Mouse (Mus musculus) kidney, adult 18-20 months (tissue): ENCODE measurements around the gene Fmo1.

Experiments
- DNase-seq: peaks from one replicate; pipeline ENCODE4 v3.0.0; 2021

The Fmo1 gene

DNA sequence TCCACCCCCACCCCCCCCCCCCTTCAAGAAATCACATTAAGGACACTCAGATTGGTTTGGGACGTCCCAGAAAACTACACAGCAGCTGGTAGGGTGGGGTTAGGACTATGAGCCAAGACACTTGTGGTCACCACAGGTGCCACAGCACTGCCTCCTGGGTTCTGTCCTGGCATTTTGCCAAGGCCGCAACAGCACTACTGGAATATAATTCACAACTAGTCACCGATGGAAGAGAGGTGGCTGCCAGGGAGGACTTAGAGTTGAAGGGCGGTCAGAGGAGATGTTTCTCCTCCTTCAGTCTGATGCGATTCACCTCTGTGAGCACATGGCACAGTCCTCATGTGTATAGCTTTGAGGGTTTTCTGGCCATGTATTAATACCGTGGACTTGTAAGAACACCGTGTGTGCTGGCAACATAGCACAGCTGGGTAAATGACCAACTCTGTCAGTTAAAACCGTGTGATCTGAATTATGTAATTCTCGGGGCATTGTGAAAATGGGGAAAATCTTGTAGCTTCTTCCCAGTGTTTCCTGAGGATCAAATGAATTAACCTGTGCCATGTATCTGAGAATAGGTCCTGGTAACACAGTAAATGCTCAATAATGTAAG is 6.3 kb downstream of the Fmo1 start:
- DNase-seq = peak; percentile 54

DNA sequence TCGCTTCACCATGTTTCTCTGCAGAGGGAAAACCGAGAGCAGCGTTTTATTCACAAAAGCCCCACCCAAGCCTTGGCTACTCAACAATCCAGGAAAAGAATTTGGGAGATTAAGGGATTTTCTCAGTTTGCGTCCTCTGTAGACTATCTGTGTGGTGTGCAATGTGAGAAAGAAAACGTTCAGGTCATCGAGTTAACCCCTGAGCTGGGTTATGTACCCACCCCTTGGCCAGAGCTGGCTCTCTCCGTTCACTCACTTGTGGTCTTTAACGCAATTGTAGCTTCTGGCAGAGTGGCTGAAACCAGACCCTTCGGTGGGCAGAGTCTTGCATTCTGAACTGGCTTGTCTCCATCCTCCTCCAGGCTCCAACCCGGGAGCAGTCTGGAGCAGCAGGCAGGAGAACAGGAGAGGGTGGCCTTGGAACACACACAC is 6.8 kb downstream of the Fmo1 start:
- DNase-seq = peak; percentile 50

DNA sequence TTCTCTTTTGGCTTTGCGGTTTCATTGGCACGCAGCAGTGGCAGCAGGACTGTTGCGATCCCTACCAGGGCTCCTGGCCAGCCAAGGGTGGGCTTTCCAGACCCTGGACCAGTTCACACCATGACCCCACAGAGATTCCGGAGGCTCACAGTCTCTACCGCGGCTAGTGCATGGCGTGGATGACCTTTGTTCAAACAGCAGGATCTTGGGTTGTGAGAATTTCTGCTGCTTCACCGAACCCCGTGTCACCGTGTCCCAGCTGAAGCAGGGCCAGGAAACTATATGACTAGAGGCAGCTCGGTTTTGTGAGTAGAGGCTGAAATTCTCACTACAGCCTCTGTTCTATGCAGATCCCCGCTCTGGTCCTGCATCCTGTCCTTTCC is 7.7 kb downstream of the Fmo1 start:
- peak; percentile 61 for DNase-seq

DNA sequence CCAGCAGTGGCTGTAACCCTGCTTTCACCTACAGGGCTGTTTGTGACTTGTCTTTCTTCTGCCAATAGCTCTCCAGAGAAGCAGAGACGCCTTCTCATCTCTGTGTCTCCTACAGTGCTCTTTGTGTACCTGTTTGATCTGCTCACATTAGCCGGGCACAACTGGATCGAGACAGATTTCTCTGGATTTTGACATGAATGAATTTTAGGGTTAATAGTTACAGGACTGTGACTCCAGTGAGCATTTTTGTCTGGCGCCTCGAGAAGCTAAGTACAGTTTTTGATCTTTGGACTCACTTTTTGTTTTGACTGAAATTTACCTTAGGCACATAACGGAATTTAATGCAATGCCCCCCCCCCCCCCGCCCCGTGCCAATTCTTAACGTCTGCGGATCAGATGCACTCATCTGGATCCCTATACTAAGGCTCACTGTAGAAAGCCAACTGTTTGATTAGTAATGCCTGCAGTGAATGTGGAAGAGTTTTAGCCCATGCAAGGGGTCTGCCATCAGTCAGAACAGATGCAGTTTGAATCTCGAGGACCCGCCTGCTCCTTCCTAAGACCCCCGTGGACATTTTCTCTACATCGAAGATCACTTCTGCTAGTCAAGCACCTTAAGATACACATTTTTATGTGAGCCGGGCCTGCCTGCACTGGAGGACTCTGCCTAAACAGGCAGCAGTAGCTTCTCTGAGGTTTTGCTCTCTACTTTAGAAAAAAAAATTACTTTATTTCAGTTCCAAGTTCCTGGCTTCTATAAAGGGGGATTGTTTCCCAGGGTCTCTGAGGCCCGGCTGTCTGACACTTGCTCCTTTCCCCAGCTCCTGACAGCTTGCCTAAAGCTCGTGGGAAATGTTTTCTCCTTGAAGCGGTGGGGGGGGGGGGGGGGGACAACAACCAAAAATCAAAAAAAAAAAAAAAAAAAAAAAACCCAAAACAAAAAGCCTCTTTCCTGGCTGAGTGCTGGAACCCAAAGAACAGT is 8.4 kb downstream of the Fmo1 start:
- DNase-seq = peak; percentile 61

DNA sequence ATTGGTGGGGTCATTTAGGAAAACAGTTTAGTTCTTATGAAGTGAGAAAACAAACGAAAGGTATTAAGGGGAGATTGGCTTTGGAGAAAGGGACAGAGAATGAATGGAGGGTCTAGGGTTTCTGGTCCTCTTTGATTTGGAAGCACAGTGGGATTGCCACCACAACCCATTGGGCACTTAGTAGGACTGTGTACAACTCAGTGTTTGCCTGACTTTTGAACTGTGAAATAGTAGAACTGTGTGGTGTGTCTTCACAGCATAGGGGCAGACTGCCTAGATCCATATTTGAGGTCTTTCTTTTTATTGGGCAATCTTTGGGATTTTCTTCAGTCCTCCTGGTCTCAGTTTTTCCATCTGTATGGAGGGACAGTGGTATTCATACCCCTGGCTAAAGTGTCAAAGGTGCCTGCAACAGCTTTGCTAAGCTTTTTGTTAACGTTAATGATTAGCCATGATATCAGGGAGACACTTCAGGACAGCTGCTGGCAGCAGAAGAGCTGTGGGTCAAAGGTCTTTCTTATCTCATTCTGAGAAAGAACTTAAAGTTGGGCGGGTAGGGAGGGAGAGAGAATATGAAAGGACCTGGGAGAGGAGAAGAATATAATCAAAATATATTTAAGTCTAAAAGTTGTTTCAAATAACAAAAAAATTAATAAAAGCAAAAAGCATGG is 12.5 kb downstream of the Fmo1 start:
- DNase-seq = no peak

DNA sequence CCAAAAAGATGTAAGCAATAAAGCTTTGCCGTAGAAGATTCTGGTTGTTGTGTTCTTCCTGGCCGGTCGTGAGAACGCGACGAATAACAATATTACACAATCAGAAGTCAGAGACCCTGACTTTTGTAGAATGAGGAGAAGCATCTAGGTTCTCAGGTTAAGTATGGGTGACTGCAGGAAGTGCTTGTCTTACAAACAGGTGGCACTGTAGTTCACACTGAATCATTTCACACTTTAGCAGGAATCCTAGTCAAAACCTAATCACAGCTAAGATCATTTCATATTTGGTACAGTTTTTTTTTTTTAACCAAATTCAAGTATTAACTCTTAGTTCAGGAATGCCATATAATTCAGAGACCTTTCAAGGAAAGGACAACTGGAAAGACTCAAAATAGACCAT is 18.9 kb downstream of the Fmo1 start:
- no peak for DNase-seq

DNA sequence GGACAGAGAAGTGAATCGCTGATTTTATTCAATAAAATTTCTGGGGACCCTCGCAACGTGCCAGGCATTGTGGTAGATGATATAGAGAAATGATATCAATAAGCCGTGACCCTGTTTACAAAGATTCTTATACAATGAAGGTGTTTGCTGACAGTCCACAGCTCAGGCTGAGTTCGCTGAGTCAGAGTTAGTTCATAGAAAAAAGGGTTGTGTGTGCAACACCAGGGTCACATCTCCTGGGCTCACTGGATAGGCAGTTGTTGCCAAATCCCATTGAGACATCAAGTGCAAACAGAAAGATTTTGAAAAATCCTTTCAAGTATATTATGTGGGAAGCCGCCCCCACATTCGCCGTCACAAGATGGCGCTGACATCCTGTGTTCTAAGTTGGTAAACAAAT is 26.2 kb downstream of the Fmo1 start:
- peak; percentile 2 for DNase-seq

DNA sequence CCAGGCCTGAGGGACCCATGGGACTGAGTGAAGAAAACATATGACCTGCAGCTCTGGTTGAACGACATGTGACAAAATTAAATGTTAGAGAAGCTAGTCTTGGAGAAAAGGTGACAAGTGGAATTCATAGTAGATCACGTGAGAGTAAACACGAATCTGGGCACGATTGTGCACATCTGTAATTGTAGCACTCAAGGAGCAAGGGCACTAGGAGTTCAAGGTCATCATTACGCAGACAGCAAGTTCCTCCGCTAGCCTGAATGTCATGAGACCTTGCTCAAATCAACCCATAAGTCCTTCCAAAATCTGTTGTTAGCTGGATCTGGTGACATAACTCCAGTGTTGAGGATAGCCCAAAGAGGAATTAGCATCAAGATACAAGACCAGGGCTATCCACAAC is 27.4 kb downstream of the Fmo1 start:
- peak; percentile 1 for DNase-seq

DNA sequence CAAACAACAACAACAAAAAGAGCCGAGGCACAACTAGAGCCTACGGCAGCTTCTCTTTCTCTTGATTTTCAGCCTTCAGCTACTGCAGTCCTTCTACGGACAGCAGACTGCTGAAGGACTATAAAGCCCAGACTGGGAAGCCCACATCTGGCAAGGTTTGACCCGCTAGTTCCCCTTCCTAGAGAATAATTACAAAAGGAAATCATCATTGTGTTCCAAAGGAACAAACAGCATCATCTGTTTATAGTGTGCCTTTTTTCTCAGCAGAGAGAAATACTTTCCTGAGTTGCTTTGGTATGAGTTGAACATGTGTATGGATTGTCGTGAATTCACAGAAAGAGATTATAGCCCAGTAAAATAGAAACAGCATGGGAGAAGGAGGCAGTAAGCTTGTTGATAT is 32.1 kb downstream of the Fmo1 start:
- DNase-seq = no peak

DNA sequence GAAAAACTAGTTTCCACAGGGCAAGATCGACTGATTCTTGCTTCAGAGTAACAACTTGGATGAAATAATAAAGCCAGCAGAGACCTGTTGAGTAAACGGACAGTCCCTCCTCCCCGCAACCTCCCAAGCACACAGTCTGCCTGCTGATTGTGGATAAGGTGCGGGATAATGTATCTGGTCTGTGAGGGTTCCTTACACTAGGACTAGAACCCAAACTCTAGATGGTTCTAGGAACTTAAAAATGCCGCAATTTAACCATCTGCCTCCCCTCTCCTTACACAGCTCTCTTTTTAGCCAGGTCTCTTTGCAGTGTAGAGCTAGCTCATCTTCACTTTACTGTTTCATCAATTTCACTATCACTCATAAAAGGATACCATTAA is 33.8 kb downstream of the Fmo1 start:
- no peak for DNase-seq

DNA sequence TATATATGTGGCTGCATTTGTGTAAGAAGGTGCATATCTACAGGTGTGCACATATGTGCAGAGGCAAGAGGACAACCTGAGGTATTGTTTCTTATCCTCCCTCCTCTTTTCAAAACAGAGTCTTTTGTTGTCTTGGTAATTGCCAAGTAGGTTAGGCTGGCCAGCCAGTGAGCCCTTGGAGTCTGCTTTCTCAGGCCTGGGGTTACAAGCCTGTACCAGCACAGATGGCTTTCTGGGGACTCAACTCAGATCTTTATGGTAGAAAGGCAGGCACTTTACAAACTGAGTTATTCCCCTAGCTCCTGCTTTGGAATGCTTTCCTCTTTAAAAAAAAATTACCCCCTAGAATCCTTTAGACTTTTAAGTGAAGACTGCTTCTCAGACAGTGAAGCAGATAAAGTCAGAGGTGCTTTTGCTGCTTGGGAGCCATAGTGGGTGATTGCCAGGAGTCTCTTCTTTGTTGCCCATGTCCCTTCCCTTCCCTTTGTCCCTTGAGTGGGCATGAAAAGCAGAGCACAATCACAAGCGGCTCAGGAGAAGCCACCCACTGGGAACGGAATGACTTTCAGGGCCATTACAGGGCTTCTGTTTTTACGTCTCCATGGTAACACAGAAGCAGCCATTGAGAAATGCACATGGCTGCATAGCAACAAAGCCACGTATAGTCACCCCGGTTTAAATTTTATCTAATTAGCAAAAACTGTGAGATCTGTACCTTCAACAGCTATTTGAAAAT is 34.4 kb downstream of the Fmo1 start:
- no peak for DNase-seq

DNA sequence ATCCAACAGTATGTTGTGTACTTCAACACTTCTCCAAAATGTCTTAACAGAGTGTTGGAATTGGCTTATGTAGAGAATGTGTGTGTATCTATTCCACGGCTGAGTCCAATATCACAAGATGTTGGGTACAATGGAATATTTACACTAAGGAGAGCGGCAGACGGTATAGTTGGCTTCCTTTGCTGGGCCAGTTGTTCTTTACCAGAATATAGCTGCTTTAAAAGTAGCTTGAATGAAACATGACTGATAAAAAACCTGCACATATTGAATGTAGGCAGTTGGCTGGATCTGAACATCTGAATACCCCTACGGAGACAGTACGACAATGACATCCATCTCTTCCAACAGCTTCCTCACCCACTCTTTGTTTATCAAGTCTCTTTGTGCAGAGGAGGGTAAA is 47.1 kb downstream of the Fmo1 start:
- no peak for DNase-seq

DNA sequence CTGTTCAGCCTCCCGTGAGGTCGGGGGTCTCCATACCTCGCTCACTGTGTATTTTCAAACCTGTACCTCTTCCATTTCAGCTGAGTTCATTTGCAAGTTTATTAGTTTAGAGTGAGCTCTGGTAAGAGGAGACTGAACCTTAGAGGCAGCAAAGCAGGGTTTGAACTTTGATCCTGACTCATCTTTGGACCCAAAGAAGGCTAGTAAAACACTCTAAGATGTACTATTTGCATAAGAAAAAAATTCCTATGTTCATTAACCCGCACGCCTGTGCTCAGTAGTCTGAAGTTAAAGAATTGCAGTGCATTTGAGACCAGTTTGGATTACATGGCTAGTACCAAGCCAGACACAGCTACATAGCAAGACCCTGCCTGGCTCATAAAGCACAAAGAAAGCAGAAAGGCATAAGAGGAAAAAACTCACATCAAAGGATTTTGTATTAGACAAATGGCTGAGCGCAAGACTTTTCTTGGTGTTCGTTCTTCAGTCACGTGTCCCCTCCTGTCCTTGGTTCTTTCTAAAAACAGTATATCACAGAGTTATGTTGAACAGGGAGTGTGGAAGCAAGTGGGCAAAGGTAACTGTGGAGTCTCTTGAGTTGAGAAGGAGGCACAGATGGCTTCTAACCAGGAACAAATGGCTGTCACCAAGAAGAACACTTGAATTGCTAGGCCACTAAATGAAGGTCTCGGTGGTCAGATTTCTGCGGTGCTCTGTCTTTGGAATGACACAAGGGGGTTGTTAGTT is 50.9 kb downstream of the Fmo1 start:
- DNase-seq = peak; percentile 35

DNA sequence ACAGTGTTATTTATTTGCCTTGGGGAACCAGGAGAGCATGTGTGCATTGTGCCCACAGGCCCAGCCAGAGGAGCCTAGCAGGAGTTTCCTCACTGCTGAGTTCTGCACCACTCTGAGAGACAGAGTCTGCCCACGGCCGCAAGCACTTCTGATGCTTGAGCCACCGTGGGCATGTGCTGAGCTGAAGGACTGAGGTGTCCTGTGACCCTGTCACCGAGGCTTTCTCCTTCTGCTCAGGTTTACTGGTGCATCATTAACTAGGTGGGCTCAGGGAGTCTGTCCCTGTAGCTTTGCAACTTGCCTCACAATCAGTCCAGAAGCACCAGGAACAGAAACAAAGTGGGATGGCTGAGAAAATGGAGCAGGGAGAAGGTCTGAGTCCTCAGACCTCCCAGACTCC is 51.5 kb downstream of the Fmo1 start:
- DNase-seq = no peak

DNA sequence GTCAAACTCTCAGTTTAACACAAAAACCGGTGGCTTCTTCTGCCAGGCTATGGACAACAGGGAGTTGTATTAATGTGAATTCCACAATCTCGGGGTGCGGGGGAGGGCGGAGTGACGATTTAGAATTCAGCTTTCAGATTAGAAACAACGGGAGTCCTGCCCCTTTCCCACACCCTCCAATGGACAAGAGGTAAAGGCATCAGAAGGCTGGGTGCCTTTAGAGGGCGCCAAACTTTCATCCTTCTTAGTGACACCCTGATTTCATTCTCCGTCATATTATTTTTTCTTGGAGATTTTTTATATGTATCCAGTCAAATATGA is 52.6 kb downstream of the Fmo1 start, which contains the start of gene Fmo4:
Gene Fmo4 (minus strand): TSS at position 137 of the 321 bp plus-strand sequence.
- peak; percentile 75 for DNase-seq

DNA sequence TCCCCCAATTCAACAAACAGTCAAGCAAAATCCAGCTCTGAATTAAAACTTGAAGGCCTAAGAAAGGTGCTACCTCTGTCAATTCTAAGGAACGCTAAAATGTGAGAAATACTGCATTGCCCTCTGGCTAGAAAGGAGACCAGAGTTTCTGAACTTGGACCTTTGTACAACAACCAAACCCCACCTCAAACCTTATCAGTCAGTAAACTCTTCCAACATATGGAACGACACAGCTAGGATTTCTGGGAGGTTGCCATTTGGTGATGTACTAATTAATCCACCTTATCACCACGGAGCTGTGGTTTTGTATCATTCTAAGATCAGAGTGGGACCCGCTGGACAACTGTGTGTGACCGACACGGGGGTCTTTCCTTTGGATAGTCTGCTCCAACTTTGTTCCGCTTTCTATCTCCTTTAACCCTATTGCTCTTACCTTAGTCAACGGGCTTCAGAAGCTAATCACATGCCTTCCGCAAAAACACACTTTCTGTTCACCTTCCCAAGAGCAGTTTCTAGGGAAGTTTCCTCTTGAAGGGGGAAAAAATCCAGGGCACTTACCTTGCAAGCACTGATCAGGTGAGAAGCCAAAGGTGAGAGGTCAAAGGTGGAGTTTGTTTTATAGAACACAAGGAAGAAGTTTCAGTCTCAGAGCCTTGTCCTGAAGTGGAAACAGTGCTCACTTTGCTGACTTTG is 53.1 kb downstream of the Fmo1 start:
- DNase-seq = peak; percentile 27

DNA sequence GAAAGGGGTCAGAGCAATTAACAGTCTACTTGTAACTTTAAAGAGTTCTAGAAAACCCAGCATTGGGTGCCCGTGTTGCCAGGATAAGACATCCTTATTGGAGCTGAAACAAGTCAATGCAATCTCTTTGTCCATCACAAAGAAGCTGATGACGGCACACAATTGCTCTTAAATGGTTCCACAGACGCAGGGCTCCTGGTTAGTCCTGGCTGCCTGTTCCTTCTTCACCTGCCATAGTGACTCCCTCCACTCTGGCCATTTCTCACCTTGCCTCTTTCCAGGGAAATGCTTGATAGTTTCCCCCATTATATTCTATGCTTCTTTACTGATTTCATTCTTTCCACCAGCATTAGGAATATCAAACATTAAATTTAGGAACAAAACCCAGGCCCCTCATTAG is 57.9 kb downstream of the Fmo1 start:
- DNase-seq = no peak

DNA sequence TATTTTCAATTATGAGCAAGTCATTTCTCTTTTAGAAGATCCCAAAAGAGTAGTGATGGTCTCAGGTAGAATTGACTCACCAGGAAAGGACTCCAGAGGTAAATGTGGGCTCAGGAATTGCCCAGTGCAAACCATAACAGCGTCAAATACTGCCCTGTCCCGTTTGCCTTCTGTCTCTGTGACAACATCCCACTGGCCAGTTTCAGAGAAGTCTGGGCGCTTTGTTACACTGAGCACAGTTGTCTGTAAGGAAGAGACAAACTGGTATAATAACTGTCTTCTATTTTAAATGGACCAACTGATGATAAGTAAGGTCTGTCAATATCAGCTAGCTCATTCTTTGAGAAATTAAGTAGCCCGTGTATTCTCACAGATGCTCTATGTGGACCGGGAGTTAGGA is 59.0 kb downstream of the Fmo1 start:
- DNase-seq = no peak

DNA sequence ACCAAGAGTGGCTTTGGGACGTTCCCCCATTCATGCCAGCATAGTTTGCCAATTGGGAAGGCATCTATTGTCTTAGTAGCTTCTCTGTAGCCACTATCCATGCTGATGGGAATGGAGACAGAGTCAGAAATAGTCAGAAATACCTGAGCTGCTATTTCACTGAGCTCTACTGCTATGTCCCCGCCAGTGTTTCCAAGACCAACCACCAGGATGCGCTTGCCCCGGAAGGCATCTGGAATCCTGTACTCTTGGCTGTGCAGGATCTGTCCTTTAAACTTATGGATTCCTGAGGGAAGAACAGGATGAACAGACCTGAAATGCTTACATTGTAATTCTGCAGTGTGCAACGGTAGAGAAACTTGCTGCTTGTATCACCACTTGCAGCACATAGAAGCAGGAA is 61.4 kb downstream of the Fmo1 start:
- no peak for DNase-seq

DNA sequence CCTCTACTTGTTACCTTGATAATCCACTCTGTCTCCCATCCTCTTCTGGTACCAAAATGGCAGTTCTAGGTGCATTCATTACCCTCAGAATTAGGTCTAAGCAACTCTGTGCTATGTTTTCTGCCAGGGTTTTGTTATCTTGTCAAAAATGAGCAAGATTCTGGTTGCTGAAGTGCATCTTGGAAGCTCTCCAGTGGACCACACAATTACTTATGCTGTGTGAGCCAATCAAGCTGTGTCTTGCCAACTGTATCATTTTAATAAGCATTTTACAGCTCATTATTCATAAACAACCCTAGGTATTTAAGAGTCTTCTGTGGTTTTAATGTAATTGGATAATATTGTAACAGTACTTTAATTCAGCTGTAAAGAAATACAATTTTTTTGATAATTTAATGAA is 70.0 kb downstream of the Fmo1 start:
- no peak for DNase-seq

DNA sequence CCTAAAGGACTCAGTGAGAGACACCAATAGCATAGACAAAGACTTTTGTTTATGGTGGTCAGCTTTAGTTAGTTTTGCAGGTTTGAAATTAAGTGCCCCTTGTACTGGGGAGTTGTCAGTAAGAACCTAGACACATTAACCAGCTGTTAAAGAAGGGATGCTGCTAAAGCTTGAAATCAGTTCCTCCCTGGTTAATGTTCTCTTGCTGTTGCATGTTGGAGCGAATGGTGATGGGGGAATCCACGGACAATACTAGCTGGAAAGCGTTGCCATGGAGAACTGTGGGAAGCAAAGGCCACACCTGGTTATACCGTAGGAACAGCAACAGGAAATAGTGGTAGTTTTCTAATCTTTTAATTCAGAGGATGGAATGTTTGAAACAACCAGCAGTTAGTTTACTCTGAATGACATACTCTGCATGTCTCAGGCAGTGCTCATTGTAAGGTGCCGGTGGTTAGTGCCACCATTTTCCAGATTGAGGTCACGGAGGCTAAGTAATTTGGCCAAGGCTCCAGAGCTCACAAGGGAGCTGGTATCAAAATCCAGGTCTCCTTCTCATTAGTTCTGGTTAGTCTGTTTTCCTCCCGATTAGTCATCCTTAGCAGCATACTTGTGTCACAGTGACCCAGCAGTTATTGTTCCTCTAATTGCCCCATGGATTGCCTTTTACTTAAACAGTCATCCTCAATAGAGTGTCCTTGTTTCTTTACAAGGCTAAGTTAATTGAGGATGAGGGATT is 73.9 kb downstream of the Fmo1 start:
- DNase-seq = peak; percentile 48
